Mouse (Mus musculus): ENCODE data around the gene Sumf1. TPM values are rescaled to one million over a fixed set of nuclear protein-coding genes. Genes with fewer than 3 reads are reported as not detected.
A peak's percentile ranks its signal among the peaks of the same experiment; 100 is the strongest.

Sumf1 gene
- polyA plus RNA-seq, 1 experiment from 2014 or later, result 25.2 TPM

DNA sequence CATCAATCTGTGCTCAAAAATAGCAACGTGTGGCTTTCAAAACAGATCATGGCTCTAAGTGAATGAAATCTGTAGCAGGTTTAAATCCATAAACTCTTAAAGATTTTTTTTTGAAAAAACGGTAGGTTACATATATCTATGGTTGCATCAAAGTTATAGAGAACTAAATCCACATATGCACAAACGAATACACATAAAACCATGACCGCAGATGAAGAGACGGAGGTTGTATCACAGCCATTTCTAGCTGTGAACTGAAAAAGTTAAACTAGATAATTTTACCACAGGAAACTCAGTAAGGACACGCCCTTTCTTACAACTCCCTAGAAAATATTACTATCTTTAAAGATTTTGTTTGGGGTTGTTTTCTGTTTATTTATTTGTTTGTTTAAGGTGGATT lies 16.7 kb downstream of the Sumf1 start:
- no peak overlapping the region for H3K27ac ChIP-seq (ENCODE audit: poor library complexity, severe bottlenecking)
- H3K4me2 ChIP-seq, result no peak overlapping the region
- no peak overlapping the region for H3K9ac ChIP-seq
- peaks cover 22% of the 10 kb centered on the region for H3K36me3 ChIP-seq
- no peak overlapping the region for H3K4me3 ChIP-seq
- no peaks in the 10 kb centered on the region for H3K27me3 ChIP-seq (replicated peaks)
- H3K4me1 ChIP-seq (replicated peaks), result no peaks in the 10 kb centered on the region
- ATAC-seq (ENCODE audit: insufficient number of reproducible peaks, low FRiP score), result no peak
- WGBS, result 90% methylated on average over 6 of the region's 6 CpGs
- H3K9me3 ChIP-seq (replicated peaks), result no peaks in the 10 kb centered on the region

- Histone ChIP-seq H3K27ac (ENCODE audit: poor library complexity, severe bottlenecking) (no peak overlapping the region), H3K36me3 (peaks cover 16% of the 10 kb centered on the region), H3K27me3 (replicated peaks) (no peaks in the 10 kb centered on the region), H3K4me1 (replicated peaks) (no peaks in the 10 kb centered on the region; the same call in 1 of the 2 replicates), H3K4me3 (no peak overlapping the region), H3K4me2 (no peak overlapping the region), H3K9ac (no peak overlapping the region), H3K9me3 (replicated peaks) (no peaks in the 10 kb centered on the region)
- ATAC-seq (ENCODE audit: insufficient number of reproducible peaks, low FRiP score), result no peak
- 61% methylated on average over 7 of the region's 7 CpGs for WGBS
Observed at GRCm38 (mm10) chr6:108167946-108168680, 17.3 kb downstream of the Sumf1 start.

DNA sequence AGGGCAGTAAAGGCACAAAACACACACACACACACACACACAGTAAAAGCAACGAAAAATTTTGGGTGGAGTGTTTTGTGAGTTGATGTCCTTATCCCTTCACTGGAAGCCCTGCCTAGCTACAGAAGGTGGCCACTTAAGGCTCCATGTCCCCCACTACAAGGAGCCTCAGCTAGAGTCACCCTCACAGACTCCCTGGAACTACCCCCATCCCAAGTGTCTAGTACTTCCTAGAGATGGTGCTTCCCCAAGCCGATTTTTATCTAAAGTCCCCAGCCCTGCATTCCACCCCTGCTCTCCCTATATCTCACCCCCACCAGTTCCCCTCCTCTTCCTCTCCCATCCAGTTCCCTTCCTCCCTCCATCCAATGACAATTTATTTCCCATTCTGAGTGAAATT lies 19.8 kb downstream of the Sumf1 start:
- Histone ChIP-seq H3K4me2 (no peak overlapping the region), H3K4me1 (replicated peaks) (no peaks in the 10 kb centered on the region; the same call in 1 of the 2 replicates), H3K27ac (ENCODE audit: poor library complexity, severe bottlenecking) (no peak overlapping the region), H3K27me3 (replicated peaks) (no peaks in the 10 kb centered on the region), H3K9ac (no peak overlapping the region), H3K36me3 (peaks cover 2% of the 10 kb centered on the region; the same call in 1 of the 2 replicates), H3K9me3 (replicated peaks) (no peaks in the 10 kb centered on the region), H3K4me3 (no peak overlapping the region)
- 53% methylated on average over 2 of the region's 2 CpGs for WGBS
- ATAC-seq (ENCODE audit: insufficient number of reproducible peaks, low FRiP score), result no peak

DNA sequence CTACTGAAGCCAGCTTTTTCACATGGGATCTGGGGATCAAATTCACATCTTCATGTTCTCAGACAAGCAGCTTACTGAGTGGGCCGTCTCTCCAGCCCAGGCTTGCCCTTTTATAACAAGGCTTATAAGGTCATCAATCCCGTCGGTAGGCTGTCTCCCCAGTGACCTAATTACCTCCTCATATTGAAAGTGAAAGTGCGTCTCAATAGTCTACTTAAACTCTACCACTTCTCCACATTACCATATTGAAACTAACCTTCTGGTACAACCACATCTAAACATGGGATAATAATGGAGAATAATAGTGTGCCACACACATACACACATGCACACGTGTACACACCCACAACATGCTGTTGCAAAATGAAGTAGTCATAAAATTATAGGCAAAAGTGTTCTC lies 20.4 kb downstream of the Sumf1 start:
- Histone ChIP-seq H3K9ac (no peak overlapping the region), H3K4me2 (no peak overlapping the region), H3K36me3 (peaks cover 2% of the 10 kb centered on the region; the same call in 1 of the 2 replicates), H3K4me3 (no peak overlapping the region), H3K4me1 (replicated peaks) (no peaks in the 10 kb centered on the region; the same call in 1 of the 2 replicates), H3K27ac (ENCODE audit: poor library complexity, severe bottlenecking) (no peak overlapping the region), H3K27me3 (replicated peaks) (no peaks in the 10 kb centered on the region), H3K9me3 (replicated peaks) (no peaks in the 10 kb centered on the region)
- WGBS, result 84% methylated on average over 5 of the region's 5 CpGs
- ATAC-seq (ENCODE audit: insufficient number of reproducible peaks, low FRiP score), result no peak

- WGBS, result 57% methylated on average over 2 of the region's 2 CpGs
- Histone ChIP-seq H3K4me2 (no peak overlapping the region), H3K9me3 (replicated peaks) (no peaks in the 10 kb centered on the region), H3K27ac (ENCODE audit: poor library complexity, severe bottlenecking) (no peak overlapping the region), H3K27me3 (replicated peaks) (no peaks in the 10 kb centered on the region), H3K4me3 (no peak overlapping the region), H3K36me3 (no peaks in the 10 kb centered on the region), H3K9ac (no peak overlapping the region), H3K4me1 (replicated peaks) (peaks cover 21% of the 10 kb centered on the region)
- no peak for ATAC-seq (ENCODE audit: insufficient number of reproducible peaks, low FRiP score)
Observed at GRCm38 (mm10) chr6:108160608-108161007, 24.8 kb downstream of the Sumf1 start.

- H3K27ac ChIP-seq (ENCODE audit: poor library complexity, severe bottlenecking), result no peak overlapping the region; the same call in 1 of the 2 replicates
- H3K9ac ChIP-seq, result no peak overlapping the region
- no peak overlapping the region for H3K4me3 ChIP-seq
- ATAC-seq (ENCODE audit: insufficient number of reproducible peaks, low FRiP score), result peak; percentile 27; the same call in 1 of the 2 replicates
- 32% methylated on average over 6 of the region's 6 CpGs for WGBS
- peaks cover 31% of the 10 kb centered on the region for H3K4me1 ChIP-seq (replicated peaks)
- H3K27me3 ChIP-seq (replicated peaks), result no peaks in the 10 kb centered on the region
- H3K36me3 ChIP-seq, result peaks cover 6% of the 10 kb centered on the region; the same call in 1 of the 2 replicates
- peak overlapping the region; percentile 31; the same call in 1 of the 2 replicates for H3K4me2 ChIP-seq
- no peaks in the 10 kb centered on the region for H3K9me3 ChIP-seq (replicated peaks)
Observed at GRCm38 (mm10) chr6:108156881-108157280, 28.5 kb downstream of the Sumf1 start.

- peaks cover 31% of the 10 kb centered on the region for H3K4me1 ChIP-seq (replicated peaks)
- no peak overlapping the region for H3K4me2 ChIP-seq
- 80% methylated on average over 4 of the region's 4 CpGs for WGBS
- no peak overlapping the region for H3K9ac ChIP-seq
- H3K27me3 ChIP-seq (replicated peaks), result no peaks in the 10 kb centered on the region
- H3K4me3 ChIP-seq, result no peak overlapping the region
- no peak for ATAC-seq (ENCODE audit: insufficient number of reproducible peaks, low FRiP score)
- no peak overlapping the region for H3K27ac ChIP-seq (ENCODE audit: poor library complexity, severe bottlenecking)
- H3K36me3 ChIP-seq, result peaks cover 13% of the 10 kb centered on the region; the same call in 1 of the 2 replicates
- H3K9me3 ChIP-seq (replicated peaks), result no peaks in the 10 kb centered on the region
Observed at GRCm38 (mm10) chr6:108154243-108154642, 31.1 kb downstream of the Sumf1 start.

DNA sequence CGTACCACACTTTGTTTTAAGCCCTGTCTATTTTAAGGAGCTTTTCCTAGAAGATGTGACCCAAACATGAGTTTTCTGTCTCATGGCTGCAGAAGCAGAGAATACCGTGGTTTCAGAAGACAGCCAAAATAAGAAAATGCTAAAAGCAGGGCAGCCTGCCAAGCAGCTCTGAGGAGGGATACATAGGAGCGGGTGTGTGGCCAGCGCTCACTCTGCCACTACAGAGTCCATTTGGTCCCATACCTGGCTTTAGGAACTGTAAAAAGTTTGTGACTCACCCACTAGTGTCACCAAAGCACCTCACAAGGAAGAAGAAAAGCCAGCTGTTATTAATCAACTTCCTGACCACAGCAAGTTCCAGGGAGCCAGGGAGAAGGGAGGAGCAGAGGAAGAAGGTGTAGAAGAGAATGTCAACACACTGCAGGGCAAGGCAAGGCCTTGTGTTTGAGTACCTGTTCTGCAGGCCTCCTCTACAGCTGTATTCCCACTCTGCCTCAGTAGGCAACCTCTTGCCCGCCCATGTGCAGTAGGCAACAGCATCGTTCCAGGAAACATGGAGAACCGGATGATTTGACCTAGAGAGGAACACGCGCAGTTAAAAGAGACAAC lies 32.6 kb downstream of the Sumf1 start:
- H3K27ac ChIP-seq (ENCODE audit: poor library complexity, severe bottlenecking), result no peak overlapping the region
- H3K27me3 ChIP-seq (replicated peaks), result no peaks in the 10 kb centered on the region
- no peaks in the 10 kb centered on the region for H3K9me3 ChIP-seq (replicated peaks)
- ATAC-seq (ENCODE audit: insufficient number of reproducible peaks, low FRiP score), result no peak
- H3K36me3 ChIP-seq, result peaks cover 13% of the 10 kb centered on the region; the same call in 1 of the 2 replicates
- H3K9ac ChIP-seq, result no peak overlapping the region
- no peak overlapping the region for H3K4me3 ChIP-seq
- H3K4me2 ChIP-seq, result no peak overlapping the region
- 72% methylated on average over 9 of the region's 9 CpGs for WGBS
- peaks cover 30% of the 10 kb centered on the region for H3K4me1 ChIP-seq (replicated peaks)

- Histone ChIP-seq H3K9me3 (replicated peaks) (no peaks in the 10 kb centered on the region), H3K9ac (no peak overlapping the region), H3K27me3 (replicated peaks) (no peaks in the 10 kb centered on the region), H3K4me1 (replicated peaks) (peaks cover 24% of the 10 kb centered on the region), H3K27ac (ENCODE audit: poor library complexity, severe bottlenecking) (no peak overlapping the region), H3K4me3 (no peak overlapping the region), H3K4me2 (no peak overlapping the region), H3K36me3 (peaks cover 14% of the 10 kb centered on the region)
- ATAC-seq (ENCODE audit: insufficient number of reproducible peaks, low FRiP score), result no peak
- 74% methylated on average over 6 of the region's 6 CpGs for WGBS
Observed at GRCm38 (mm10) chr6:108152081-108152480, 33.3 kb downstream of the Sumf1 start.

- no peaks in the 10 kb centered on the region for H3K9me3 ChIP-seq (replicated peaks)
- H3K4me3 ChIP-seq, result no peak overlapping the region
- H3K27me3 ChIP-seq (replicated peaks), result no peaks in the 10 kb centered on the region
- peaks cover 18% of the 10 kb centered on the region for H3K36me3 ChIP-seq
- 92% methylated on average over 4 of the region's 4 CpGs for WGBS
- H3K4me2 ChIP-seq, result no peak overlapping the region
- peaks cover 10% of the 10 kb centered on the region for H3K4me1 ChIP-seq (replicated peaks)
- ATAC-seq (ENCODE audit: insufficient number of reproducible peaks, low FRiP score), result no peak
- H3K9ac ChIP-seq, result no peak overlapping the region
- no peak overlapping the region for H3K27ac ChIP-seq (ENCODE audit: poor library complexity, severe bottlenecking)
Observed at GRCm38 (mm10) chr6:108149235-108149634, 36.1 kb downstream of the Sumf1 start.

GRCm38 (mm10) chr6:108148435-108148834 lies 36.9 kb downstream of the Sumf1 start:
- Histone ChIP-seq H3K36me3 (peaks cover 18% of the 10 kb centered on the region), H3K27ac (ENCODE audit: poor library complexity, severe bottlenecking) (no peak overlapping the region), H3K27me3 (replicated peaks) (no peaks in the 10 kb centered on the region), H3K4me1 (replicated peaks) (peaks cover 10% of the 10 kb centered on the region), H3K4me2 (no peak overlapping the region), H3K9ac (no peak overlapping the region), H3K4me3 (no peak overlapping the region), H3K9me3 (replicated peaks) (no peaks in the 10 kb centered on the region)
- ATAC-seq (ENCODE audit: insufficient number of reproducible peaks, low FRiP score), result no peak
- 66% methylated on average over 3 of the region's 3 CpGs for WGBS
